Mouse (Mus musculus) liver, postnatal 0 days (tissue): Measurements from ENCODE around the gene Xpc.

Experiments
- CTCF ChIP-seq: sonication (generic); IDR thresholded peaks from 2 replicates; pipeline ENCODE4 v1.5.1; 2016; ENCODE audit warnings: antibody characterized with exemption, low read depth
- EP300 ChIP-seq: IDR thresholded peaks from 2 replicates; pipeline ENCODE4 v1.6.1; 2016; ENCODE audit warnings: antibody characterized with exemption, low read depth, mild to moderate bottlenecking

DNA sequence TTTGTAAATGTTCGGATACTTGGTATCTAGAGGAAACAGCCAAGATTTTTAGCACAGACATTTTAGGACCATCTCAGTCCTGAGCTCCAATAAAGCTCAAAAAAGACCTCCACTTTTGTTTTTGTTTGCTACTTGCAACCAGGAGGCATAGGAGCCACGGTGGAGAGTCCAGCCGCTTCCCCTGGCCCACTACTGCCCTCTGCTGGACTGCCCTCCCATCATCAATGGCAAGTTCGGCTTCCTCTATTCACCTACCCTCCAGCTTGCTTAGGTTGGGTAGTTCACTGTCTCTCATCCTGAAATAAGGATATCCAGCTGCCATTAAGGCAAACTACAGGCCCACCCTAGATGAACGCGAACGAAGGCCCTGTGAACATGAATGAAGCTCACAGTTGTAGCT is 6.4 kb downstream of the Xpc start:
- TF ChIP-seq CTCF (peak; percentile 93), EP300 (no peak)
